Mouse (Mus musculus) erythroblast, embryonic 14.5 days (primary cell): Measurements from ENCODE around the gene Gm20547. TPM values are rescaled to one million over a fixed set of nuclear protein-coding genes. Genes with fewer than 3 reads are reported as not detected.
"Not testable (repeated sequence)": the region's sequence is repeated elsewhere in the genome, so short reads cannot be mapped to it uniquely, and the experiment has no call there.

ENCODE experiments used
- H3K27me3 ChIP-seq: 2 replicates; pipeline ENCODE4 v1.6.1; 2012; ENCODE audit warnings: inconsistent platforms; ENCODE audit not compliant: control insufficient read depth
- H3K36me3 ChIP-seq: 2 replicates; pipeline ENCODE4 v1.6.1; 2012; ENCODE audit warnings: mild to moderate bottlenecking, inconsistent platforms; ENCODE audit not compliant: control insufficient read depth
- H3K4me1 ChIP-seq: 2 replicates; pipeline ENCODE4 v1.6.1; 2012; ENCODE audit warnings: inconsistent platforms; ENCODE audit not compliant: control insufficient read depth
- H3K4me3 ChIP-seq: replicated peaks from 2 replicates; pipeline ENCODE3; 2012; ENCODE audit warnings: moderate library complexity, mild to moderate bottlenecking, inconsistent platforms
- H3K9me3 ChIP-seq: 2 replicates; pipeline ENCODE4 v1.6.1; 2012; ENCODE audit warnings: low read length, inconsistent platforms, mixed read lengths; ENCODE audit not compliant: control insufficient read depth
- GATA1 ChIP-seq: IDR thresholded peaks from 2 replicates; pipeline ENCODE4 v1.6.1; 2012; ENCODE audit warnings: low read length, inconsistent platforms, mixed read lengths
- TAL1 ChIP-seq: IDR thresholded peaks from 3 replicates; pipeline ENCODE4 v1.6.1; 2012; ENCODE audit warnings: low read length, inconsistent platforms, mixed read lengths
- polyA plus RNA-seq: library from polyadenylated mRNA; stranded (reverse); fragments of >175 nt; gene quantifications from 2 replicates; pipeline ENCODE4 v1.2.3, GENCODE M21; 2012

Gm20547 gene
- polyA plus RNA-seq, 1 experiment, result not detected

- peaks cover 41% of the 10 kb centered on the region for H3K4me1 ChIP-seq
- H3K27me3 ChIP-seq, result no peaks in the 10 kb centered on the region
- no peak for TF ChIP-seq TAL1
- no peak for TF ChIP-seq GATA1
- no peaks in the 10 kb centered on the region for H3K9me3 ChIP-seq
- peaks cover 69% of the 10 kb centered on the region for H3K36me3 ChIP-seq
- no peak overlapping the region for H3K4me3 ChIP-seq
Observed at GRCm38 (mm10) chr17:34847615-34848014, 34.2 kb downstream of the Gm20547 start.

- H3K4me1 ChIP-seq, result peaks cover 38% of the 10 kb centered on the region
- H3K36me3 ChIP-seq, result peaks cover 69% of the 10 kb centered on the region
- H3K27me3 ChIP-seq, result no peaks in the 10 kb centered on the region
- no peak overlapping the region for H3K4me3 ChIP-seq
- TF ChIP-seq TAL1 (no peak), GATA1 (no peak)
- H3K9me3 ChIP-seq, result no peaks in the 10 kb centered on the region
Observed at GRCm38 (mm10) chr17:34847192-34847591, 34.6 kb downstream of the Gm20547 start.

DNA sequence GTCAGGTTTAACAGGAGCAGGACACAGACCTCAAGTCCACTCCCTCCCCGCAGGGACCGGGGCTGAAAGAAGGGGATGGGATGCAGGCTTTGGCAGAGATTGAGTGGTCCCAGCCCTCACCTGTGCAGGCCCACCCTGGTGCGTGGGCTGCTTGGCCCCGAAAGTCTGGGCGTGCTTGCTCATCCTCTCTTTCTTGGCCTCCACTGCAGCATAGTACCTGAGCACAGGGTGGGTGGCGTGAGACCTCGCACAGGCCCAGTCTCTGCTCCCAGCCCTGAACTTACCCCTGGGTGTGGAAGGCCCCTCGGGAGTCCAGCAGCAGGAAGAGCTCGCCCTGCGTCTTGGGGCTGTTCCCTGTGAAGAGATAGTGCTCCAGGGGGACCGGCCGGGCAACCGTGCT lies 37.0 kb downstream of the Gm20547 start:
- Histone ChIP-seq H3K27me3 (no peaks in the 10 kb centered on the region), H3K4me1 (peaks cover 42% of the 10 kb centered on the region), H3K36me3 (peaks cover 88% of the 10 kb centered on the region), H3K4me3 (no peak overlapping the region), H3K9me3 (no peaks in the 10 kb centered on the region)
- TF ChIP-seq GATA1 (no peak), TAL1 (no peak)

GRCm38 (mm10) chr17:34840736-34841307 lies 41.0 kb downstream of the Gm20547 start:
- Histone ChIP-seq H3K4me3 (peak overlapping the region; percentile 35), H3K36me3 (peaks cover 81% of the 10 kb centered on the region), H3K9me3 (no peaks in the 10 kb centered on the region), H3K27me3 (no peaks in the 10 kb centered on the region), H3K4me1 (peaks cover 53% of the 10 kb centered on the region)
- no peak for TF ChIP-seq GATA1

GRCm38 (mm10) chr17:34838785-34839184 lies 43.1 kb downstream of the Gm20547 start:
- TF ChIP-seq GATA1 (no peak), TAL1 (no peak)
- Histone ChIP-seq H3K4me3 (peak overlapping the region; percentile 39), H3K4me1 (peaks cover 61% of the 10 kb centered on the region), H3K27me3 (no peaks in the 10 kb centered on the region), H3K9me3 (no peaks in the 10 kb centered on the region), H3K36me3 (peaks cover 75% of the 10 kb centered on the region)

GRCm38 (mm10) chr17:34837464-34838324 lies 44.1 kb downstream of the Gm20547 start:
- H3K27me3 ChIP-seq, result no peaks in the 10 kb centered on the region
- peaks cover 75% of the 10 kb centered on the region for H3K36me3 ChIP-seq
- peak overlapping the region; percentile 73 for H3K4me3 ChIP-seq
- TF ChIP-seq TAL1, result no peak
- no peak for TF ChIP-seq GATA1
- peaks cover 61% of the 10 kb centered on the region for H3K4me1 ChIP-seq
- H3K9me3 ChIP-seq, result no peaks in the 10 kb centered on the region

GRCm38 (mm10) chr17:34836856-34837221 lies 45.0 kb downstream of the Gm20547 start, which contains the start of the genes Stk19 and Dxo:
Stk19 (minus strand) TSS chr17:34836945.
Dxo (plus strand) TSS chr17:34837019.
- H3K27me3 ChIP-seq, result no peaks in the 10 kb centered on the region
- H3K4me3 ChIP-seq, result peak within 1 kb of the TSS; percentile 73
- peaks cover 75% of the 10 kb centered on the region for H3K36me3 ChIP-seq
- peaks cover 56% of the 10 kb centered on the region for H3K4me1 ChIP-seq
- no peak for TF ChIP-seq GATA1
- no peak for TF ChIP-seq TAL1
- H3K9me3 ChIP-seq, result no peaks in the 10 kb centered on the region

DNA sequence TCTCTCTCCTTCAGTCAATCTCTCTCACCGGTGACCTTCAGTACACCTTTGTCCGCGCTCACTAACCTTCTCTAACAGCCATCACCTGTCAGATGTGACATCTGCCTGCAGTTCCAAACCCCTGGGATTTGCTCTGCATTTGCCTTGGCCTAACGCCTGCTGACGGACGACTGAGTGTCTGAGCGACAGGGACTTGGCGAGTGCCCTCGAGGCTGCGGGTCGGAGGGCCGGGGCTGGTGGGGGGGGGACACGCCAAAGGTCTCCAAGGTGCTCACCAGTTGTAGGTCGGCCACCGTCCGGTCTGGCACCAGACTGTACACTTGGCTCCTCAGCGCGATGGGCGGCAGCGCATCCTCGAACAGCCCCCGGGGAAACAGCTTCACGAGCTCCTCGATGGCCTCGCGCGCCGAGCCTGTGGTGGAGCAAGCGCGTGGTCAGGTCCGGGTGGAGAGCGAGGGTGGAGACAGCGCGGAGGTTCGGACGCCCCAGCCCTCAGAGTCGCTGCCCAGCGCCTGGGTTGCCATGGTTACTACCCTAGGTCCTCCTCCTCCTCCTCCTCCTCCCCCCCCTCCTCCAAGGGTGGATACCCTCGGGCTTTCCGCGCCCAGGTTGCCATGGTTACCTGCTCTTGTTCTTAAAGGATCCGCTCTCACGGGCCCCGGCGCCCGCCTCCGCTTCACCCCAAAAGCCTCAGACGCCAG lies 45.5 kb downstream of the Gm20547 start:
- H3K4me1 ChIP-seq, result peaks cover 51% of the 10 kb centered on the region
- peak overlapping the region; percentile 73 for H3K4me3 ChIP-seq
- no peaks in the 10 kb centered on the region for H3K27me3 ChIP-seq
- H3K36me3 ChIP-seq, result peaks cover 72% of the 10 kb centered on the region
- TF ChIP-seq TAL1, result no peak
- no peak for TF ChIP-seq GATA1
- no peaks in the 10 kb centered on the region for H3K9me3 ChIP-seq

DNA sequence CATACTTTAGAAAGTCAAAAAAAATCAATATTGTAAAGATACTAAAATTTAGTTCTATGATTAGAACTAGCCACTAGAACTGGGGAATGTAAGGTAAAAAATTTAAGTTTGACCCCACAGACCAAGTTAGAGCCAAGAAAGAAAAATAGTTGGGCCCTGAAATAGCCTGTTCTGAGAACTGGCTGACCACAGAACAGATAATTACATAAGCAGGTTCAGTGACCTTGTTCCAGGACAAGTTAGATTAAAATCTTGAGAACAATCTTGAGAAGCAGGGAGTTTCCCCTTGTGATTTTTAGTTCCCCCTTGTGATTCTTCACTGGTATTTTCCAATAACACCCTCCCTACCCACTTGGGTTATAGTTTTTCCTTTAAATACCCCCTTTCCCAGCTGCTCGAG lies 51.1 kb downstream of the Gm20547 start:
- H3K4me1 ChIP-seq, H3K4me3 ChIP-seq, H3K9me3 ChIP-seq, H3K27me3 ChIP-seq: not testable (repeated sequence)
- peaks cover 81% of the 10 kb centered on the region for H3K36me3 ChIP-seq
